11 mouse cellular contexts compared by ENCODE assay signal in the genomic region with DNA sequence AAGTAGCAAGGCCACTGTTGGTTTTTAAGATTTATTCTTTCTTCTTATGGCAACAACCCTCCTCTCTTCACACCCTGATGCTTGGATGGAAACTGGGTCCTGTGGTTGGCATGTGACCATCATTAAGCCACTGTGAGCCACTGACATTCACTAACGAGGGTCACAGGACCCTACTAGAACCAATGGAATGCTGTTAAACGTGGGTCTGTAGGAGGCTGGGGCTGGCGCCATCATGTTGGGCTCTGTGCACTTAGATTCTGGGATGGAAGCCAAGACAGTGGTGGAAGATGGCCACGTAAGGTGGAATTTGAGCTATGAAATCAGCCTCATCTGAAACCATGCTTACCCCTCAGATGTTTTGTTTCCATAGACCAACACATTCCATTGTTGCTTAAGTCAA.
DNase-seq lines count a peak whose midpoint lies in the region; ATAC-seq and TF ChIP-seq lines count a peak whose summit lies in the region.
"Had no signal": no experiment of that assay in that cellular context is flagged by ENCODE, and none has a peak within 500 bp of the region (broad histone marks: within the 10 kb centered on the region; RNA-seq: fewer than 3 reads in every experiment).

No protein-coding gene starts in this region.

- peak; percentile 47 for DNase-seq in brain, embryonic 14.5 days (ENCODE audit: low read depth)
- DNase-seq in heart, postnatal 10 days: peak; percentile 79
- DNase-seq in lung, postnatal 14 days: peak; percentile 18
- DNase-seq in left cerebral cortex, adult 18-20 months (ENCODE audit: low spot score in 2 of 2): no peak
- DNase-seq in thymus, adult 18-20 months: no peak
- DNase-seq: adrenal gland, adult 8-10 months had no signal

- TF ChIP-seq POLR2A in brain, embryonic 14.5 days (IDR thresholded peaks at IDR 0.05; ENCODE audit: borderline replicate concordance, extremely low read depth, insufficient read depth, insufficient read length, poor library complexity, severe bottlenecking): no peak

- no peaks in the 10 kb centered on the region for H3K9me3 ChIP-seq in intestine, embryonic 15.5 days
- no peaks in the 10 kb centered on the region for H3K9me3 ChIP-seq in intestine, postnatal 0 days (ENCODE audit: control insufficient read depth)
- no peaks in the 10 kb centered on the region for H3K9me3 ChIP-seq in hindbrain, embryonic 16.5 days (ENCODE audit: control insufficient read depth, low read length)

- intact Hi-C loops in heart, postnatal 10 days (cut with DNase I): no loop called here

- H3K4me2 ChIP-seq in intestine, embryonic 15.5 days (replicated peaks): no peak overlapping the region
- no peak overlapping the region for H3K4me2 ChIP-seq in intestine, postnatal 0 days (replicated peaks; ENCODE audit: low read depth)
- H3K4me2 ChIP-seq in hindbrain, embryonic 16.5 days (ENCODE audit: low read length): no peak overlapping the region

- no peak for TF ChIP-seq CTCF in intestine, postnatal 0 days (IDR thresholded peaks at IDR 0.05; ENCODE audit: low read depth)
- no peak for TF ChIP-seq CTCF in brain, embryonic 14.5 days (IDR thresholded peaks at IDR 0.05; ENCODE audit: borderline replicate concordance, extremely low read depth, insufficient read depth, insufficient read length)

- H3K4me3 ChIP-seq in intestine, embryonic 15.5 days (replicated peaks): no peak overlapping the region
- no peak overlapping the region for H3K4me3 ChIP-seq in intestine, postnatal 0 days (ENCODE audit: low read depth, low read length)
- H3K4me3 ChIP-seq in hindbrain, embryonic 16.5 days (ENCODE audit: low read length): no peak overlapping the region

- H3K27me3 ChIP-seq in intestine, embryonic 15.5 days (replicated peaks): no peaks in the 10 kb centered on the region
- no peaks in the 10 kb centered on the region for H3K27me3 ChIP-seq in intestine, postnatal 0 days (replicated peaks; ENCODE audit: control insufficient read depth, insufficient read depth, low read length)
- H3K27me3 ChIP-seq in hindbrain, embryonic 16.5 days (replicated peaks; ENCODE audit: control insufficient read depth, insufficient read depth, low read length): no peaks in the 10 kb centered on the region

- peaks cover 9% of the 10 kb centered on the region; the same call in 1 of the 2 replicates for H3K4me1 ChIP-seq in intestine, embryonic 15.5 days (replicated peaks)
- no peaks in the 10 kb centered on the region for H3K4me1 ChIP-seq in intestine, postnatal 0 days (replicated peaks; ENCODE audit: control insufficient read depth, insufficient read depth, low read length)
- peaks cover 6% of the 10 kb centered on the region for H3K4me1 ChIP-seq in hindbrain, embryonic 16.5 days (ENCODE audit: control insufficient read depth, insufficient read depth, low read depth, low read length)

- 0 out of 2 replicates have a peak overlapping the region, but pooled peaks have one; percentile 32 for H3K27ac ChIP-seq in intestine, embryonic 15.5 days
- H3K27ac ChIP-seq in intestine, postnatal 0 days (ENCODE audit: low read depth, low read length): no peak overlapping the region
- no peak overlapping the region for H3K27ac ChIP-seq in hindbrain, embryonic 16.5 days (ENCODE audit: low read depth, low read length)
- H3K27ac ChIP-seq: liver, embryonic 14.5 days had no signal

- 49% methylated on average over 4 of the region's 4 CpGs for WGBS in intestine, embryonic 15.5 days
- WGBS in intestine, postnatal 0 days: 67% methylated on average over 4 of the region's 4 CpGs
- WGBS in hindbrain, embryonic 16.5 days: 55% methylated on average over 4 of the region's 4 CpGs

- peak; percentile 29; the same call in 1 of the 2 replicates for ATAC-seq in intestine, embryonic 15.5 days
- ATAC-seq in intestine, postnatal 0 days: no peak
- no peak for ATAC-seq in hindbrain, embryonic 16.5 days
- ATAC-seq: midbrain, embryonic 16.5 days had no signal

- no peaks in the 10 kb centered on the region for H3K36me3 ChIP-seq in intestine, embryonic 15.5 days
- H3K36me3 ChIP-seq in intestine, postnatal 0 days (ENCODE audit: control insufficient read depth, insufficient read depth): no peaks in the 10 kb centered on the region
- H3K36me3 ChIP-seq in hindbrain, embryonic 16.5 days (ENCODE audit: control insufficient read depth, insufficient read depth, low read length): no peaks in the 10 kb centered on the region

- H3K9ac ChIP-seq in intestine, embryonic 15.5 days: no peak overlapping the region
- H3K9ac ChIP-seq in intestine, postnatal 0 days (ENCODE audit: low read depth, low read length): no peak overlapping the region
- no peak overlapping the region for H3K9ac ChIP-seq in hindbrain, embryonic 16.5 days (ENCODE audit: low read depth, low read length)
- H3K9ac ChIP-seq: liver, embryonic 14.5 days had no signal

Comparison
In these comparisons a context has a peak if more than half of its experiments do, and no peak if none do; other contexts are left out.
1. DNase-seq: peak in brain, embryonic 14.5 days (single experiment), heart, postnatal 10 days (2 of 2) and lung, postnatal 14 days (single experiment); none in left cerebral cortex, adult 18-20 months (0 of 2) and thymus, adult 18-20 months (0 of 2).